Mouse (Mus musculus) myocyte (in vitro differentiated cells): ENCODE results near the gene Supt6.

Experiments
- CEBPB ChIP-seq: IDR thresholded peaks from 2 replicates; pipeline ENCODE4 v1.6.1; 2011; ENCODE audit warnings: mild to moderate bottlenecking, moderate library complexity; ENCODE audit not compliant: poor library complexity, insufficient read depth, severe bottlenecking
- E2F4 ChIP-seq: IDR thresholded peaks from one replicate; pipeline ENCODE4 v1.6.1; 2011; ENCODE audit warnings: mild to moderate bottlenecking, control low read depth, moderate library complexity; ENCODE audit not compliant: insufficient read depth
- MAX ChIP-seq: IDR thresholded peaks from one replicate; pipeline ENCODE4 v1.6.1; 2011; ENCODE audit warnings: low read depth, mild to moderate bottlenecking, control low read depth
- MYOD1 ChIP-seq, 3 experiments: IDR thresholded peaks; one replicate each; pipeline ENCODE4 v1.6.1; 2011; ENCODE audit warnings: control low read depth in 2 of 3, low read depth in 2 of 3, mild to moderate bottlenecking in 2 of 3, moderate library complexity in 1 of 3; ENCODE audit not compliant: insufficient read length in 2 of 3, control insufficient read depth in 1 of 3
- MYOG ChIP-seq, 3 experiments: IDR thresholded peaks; one replicate each; pipeline ENCODE4 v1.6.1; 2011; ENCODE audit warnings: control low read depth in 2 of 3, low read depth in 2 of 3, mild to moderate bottlenecking in 2 of 3; ENCODE audit not compliant: insufficient read length in 2 of 3, control insufficient read depth in 1 of 3, insufficient read depth in 1 of 3
- POLR2A ChIP-seq: IDR thresholded peaks from one replicate; pipeline ENCODE4 v1.6.1; 2011; ENCODE audit warnings: low read depth, mild to moderate bottlenecking, control low read depth, moderate library complexity; ENCODE audit not compliant: insufficient read length
- POLR2AphosphoS2 ChIP-seq: IDR thresholded peaks from one replicate; pipeline ENCODE4 v1.6.1; 2011; ENCODE audit warnings: low read depth, control low read depth; ENCODE audit not compliant: insufficient read length
- SRF ChIP-seq: IDR thresholded peaks from one replicate; pipeline ENCODE4 v1.6.1; 2011; ENCODE audit warnings: low read depth; ENCODE audit not compliant: control insufficient read depth, insufficient read length
- TCF12 ChIP-seq: IDR thresholded peaks from one replicate; pipeline ENCODE4 v1.6.1; 2011; ENCODE audit warnings: mild to moderate bottlenecking, control low read depth; ENCODE audit not compliant: poor library complexity, insufficient read depth, severe bottlenecking
- TCF3 ChIP-seq: IDR thresholded peaks from one replicate; pipeline ENCODE4 v1.6.1; 2011; ENCODE audit warnings: low read depth, control low read depth; ENCODE audit not compliant: insufficient read length
- USF1 ChIP-seq: IDR thresholded peaks from one replicate; pipeline ENCODE4 v1.6.1; 2011; ENCODE audit warnings: low read depth, mild to moderate bottlenecking, control low read depth, moderate library complexity

GRCm38 (mm10) chr11:78279586-78279985, 33.8 kb upstream of the Supt6 start:
- TF ChIP-seq POLR2A: no peak
- TF ChIP-seq MYOG (IDR thresholded peaks at IDR 0.05; ENCODE audit: control insufficient read depth in 1 of 3, insufficient read depth in 1 of 3, insufficient read length in 2 of 3, low read depth in 2 of 3): no peak
- no peak for TF ChIP-seq E2F4
- no peak for TF ChIP-seq MAX
- no peak for TF ChIP-seq SRF
- no peak for TF ChIP-seq TCF3
- no peak for TF ChIP-seq USF1
- no peak for TF ChIP-seq MYOD1 (IDR thresholded peaks at IDR 0.05; ENCODE audit: control insufficient read depth in 1 of 3, insufficient read length in 2 of 3, low read depth in 2 of 3)
- no peak for TF ChIP-seq CEBPB
- TF ChIP-seq POLR2AphosphoS2: no peak
- TF ChIP-seq TCF12: no peak
